In the genomic region with DNA sequence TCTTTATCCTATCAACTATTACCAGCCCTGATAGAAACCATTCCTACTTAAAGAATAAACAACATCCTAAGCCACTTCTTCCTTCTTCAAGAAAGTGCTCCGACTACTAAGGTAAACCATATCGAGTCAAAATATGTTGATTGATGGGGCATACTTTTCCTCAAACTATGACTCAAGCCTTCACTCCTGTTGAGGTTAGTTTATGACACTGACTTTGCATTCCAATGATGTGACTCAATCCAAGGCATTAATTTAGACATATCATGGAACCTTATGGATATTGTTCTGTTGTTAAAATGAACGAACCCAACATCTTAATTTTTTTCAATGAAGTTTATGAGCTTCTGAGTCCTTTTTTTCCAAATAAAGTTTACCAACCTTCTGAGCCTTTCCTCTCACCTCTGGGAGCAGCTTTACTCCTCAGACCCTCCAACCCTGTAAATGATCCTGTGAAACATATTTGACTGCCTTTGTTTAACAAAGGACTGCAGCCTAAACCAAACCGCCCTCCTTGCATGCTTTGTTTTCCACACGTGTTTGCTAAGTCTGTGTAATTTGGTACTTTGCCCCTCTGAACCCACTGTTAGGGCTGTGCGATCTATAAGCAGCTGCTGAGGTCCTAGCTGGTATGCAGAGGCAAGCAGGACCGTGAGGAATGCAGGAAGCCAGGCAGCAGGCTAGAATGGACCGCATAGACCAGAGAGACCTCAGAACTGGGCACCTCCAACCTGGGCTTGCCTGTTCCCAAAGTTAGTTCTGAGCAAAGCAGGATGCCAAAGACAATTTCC, we compare ENCODE assay signal across 20 mouse cellular contexts.
A peak's percentile ranks its signal among the peaks of the same experiment; 100 is the strongest.
DNase-seq lines count a peak whose midpoint lies in the region; ATAC-seq and TF ChIP-seq lines count a peak whose summit lies in the region.
"Had no signal": no experiment of that assay in that cellular context is flagged by ENCODE, and none has a peak within 500 bp of the region (broad histone marks: within the 10 kb centered on the region; RNA-seq: fewer than 3 reads in every experiment).

No protein-coding gene starts in this region.

- no peak for TF ChIP-seq CTCF in intestine, postnatal 0 days (IDR thresholded peaks at IDR 0.05; ENCODE audit: low read depth)
- TF ChIP-seq CTCF in liver, embryonic 14.5 days (IDR thresholded peaks at IDR 0.05; ENCODE audit: low read depth), result no peak

- no peak overlapping the region for H3K27ac ChIP-seq in intestine, embryonic 14.5 days (ENCODE audit: low read depth)
- no peak overlapping the region for H3K27ac ChIP-seq in intestine, postnatal 0 days (ENCODE audit: low read depth, low read length)
- H3K27ac ChIP-seq in embryonic facial prominence, embryonic 11.5 days (replicated peaks; ENCODE audit: low read depth, low read length), result no peak overlapping the region
- H3K27ac ChIP-seq in limb, embryonic 11.5 days (replicated peaks; ENCODE audit: low read depth, low read length), result no peak overlapping the region
- no peak overlapping the region for H3K27ac ChIP-seq in liver, embryonic 14.5 days
- no peak overlapping the region for H3K27ac ChIP-seq in forebrain, embryonic 13.5 days
- H3K27ac ChIP-seq: gastrocnemius, adult 2 months; hindbrain, embryonic 10.5 days; liver, embryonic 15.5 days had no signal

- no peaks in the 10 kb centered on the region for H3K27me3 ChIP-seq in intestine, embryonic 14.5 days (replicated peaks; ENCODE audit: control insufficient read depth, insufficient read depth, low read length)
- no peaks in the 10 kb centered on the region for H3K27me3 ChIP-seq in intestine, postnatal 0 days (replicated peaks; ENCODE audit: control insufficient read depth, insufficient read depth, low read length)
- no peaks in the 10 kb centered on the region for H3K27me3 ChIP-seq in embryonic facial prominence, embryonic 11.5 days (ENCODE audit: control insufficient read depth, insufficient read depth, low read length)
- no peaks in the 10 kb centered on the region for H3K27me3 ChIP-seq in limb, embryonic 11.5 days (ENCODE audit: control insufficient read depth, insufficient read depth, low read length)
- H3K27me3 ChIP-seq in liver, embryonic 14.5 days (ENCODE audit: control insufficient read depth, insufficient read depth, low read length), result no peaks in the 10 kb centered on the region
- H3K27me3 ChIP-seq in forebrain, embryonic 13.5 days, result no peaks in the 10 kb centered on the region
- H3K27me3 ChIP-seq: liver, embryonic 15.5 days had no signal

- 0 out of 2 replicates have a peak, but pooled peaks have one; percentile 60 for ATAC-seq in intestine, embryonic 14.5 days (replicated peaks; ENCODE audit: low FRiP score, low TSS enrichment, low read depth)
- no peak for ATAC-seq in intestine, postnatal 0 days
- 0 out of 2 replicates have a peak, but pooled peaks have one; percentile 18 for ATAC-seq in embryonic facial prominence, embryonic 11.5 days (replicated peaks; ENCODE audit: insufficient number of reproducible peaks, low FRiP score, low TSS enrichment, low read depth)
- ATAC-seq in limb, embryonic 11.5 days (ENCODE audit: insufficient number of reproducible peaks, low FRiP score, low TSS enrichment, low read depth), result 0 out of 2 replicates have a peak, but pooled peaks have one; percentile 11
- 0 out of 2 replicates have a peak, but pooled peaks have one; percentile 15 for ATAC-seq in liver, embryonic 14.5 days (ENCODE audit: insufficient read depth)
- no peak for ATAC-seq in forebrain, embryonic 13.5 days
- ATAC-seq: Patski had no signal

- no peaks in the 10 kb centered on the region for H3K9me3 ChIP-seq in intestine, embryonic 14.5 days (ENCODE audit: control insufficient read depth, low read length)
- no peaks in the 10 kb centered on the region for H3K9me3 ChIP-seq in intestine, postnatal 0 days (ENCODE audit: control insufficient read depth)
- H3K9me3 ChIP-seq in embryonic facial prominence, embryonic 11.5 days (replicated peaks; ENCODE audit: control insufficient read depth, low read length), result no peaks in the 10 kb centered on the region
- H3K9me3 ChIP-seq in limb, embryonic 11.5 days (ENCODE audit: control insufficient read depth, low read length), result no peaks in the 10 kb centered on the region
- H3K9me3 ChIP-seq in liver, embryonic 14.5 days (ENCODE audit: control insufficient read depth, low read length), result no peaks in the 10 kb centered on the region
- no peaks in the 10 kb centered on the region for H3K9me3 ChIP-seq in forebrain, embryonic 13.5 days (replicated peaks)
- H3K9me3 ChIP-seq: hindbrain, embryonic 10.5 days; liver, embryonic 15.5 days had no signal

- H3K4me1 ChIP-seq in intestine, embryonic 14.5 days (replicated peaks; ENCODE audit: control insufficient read depth, insufficient read depth, low read length), result peaks cover 5% of the 10 kb centered on the region; the same call in 1 of the 2 replicates
- H3K4me1 ChIP-seq in intestine, postnatal 0 days (replicated peaks; ENCODE audit: control insufficient read depth, insufficient read depth, low read length), result no peaks in the 10 kb centered on the region
- H3K4me1 ChIP-seq in embryonic facial prominence, embryonic 11.5 days (ENCODE audit: control insufficient read depth, insufficient read depth, low read length), result no peaks in the 10 kb centered on the region; the same call in 1 of the 2 replicates
- peaks cover 29% of the 10 kb centered on the region for H3K4me1 ChIP-seq in limb, embryonic 11.5 days (ENCODE audit: control insufficient read depth, insufficient read depth, low read length)
- no peaks in the 10 kb centered on the region for H3K4me1 ChIP-seq in liver, embryonic 14.5 days (replicated peaks; ENCODE audit: control insufficient read depth in 2 of 2, insufficient read depth in 2 of 2, low read length in 1 of 2)
- no peaks in the 10 kb centered on the region for H3K4me1 ChIP-seq in forebrain, embryonic 13.5 days
- H3K4me1 ChIP-seq: hindbrain, embryonic 10.5 days; liver, embryonic 15.5 days had no signal

- no peak for TF ChIP-seq EP300 in liver, embryonic 14.5 days (IDR thresholded peaks at IDR 0.05; ENCODE audit: low read depth)

- peak; percentile 52 for DNase-seq in intestine, embryonic 14.5 days (ENCODE audit: low spot score)
- no peak for DNase-seq in embryonic facial prominence, embryonic 11.5 days (ENCODE audit: low spot score)
- DNase-seq in limb, embryonic 11.5 days (ENCODE audit: low spot score), result peak; percentile 41
- no peak for DNase-seq in liver, embryonic 14.5 days (ENCODE audit: low read depth in 3 of 3, low spot score in 3 of 3)
- DNase-seq in right cerebral cortex, postnatal 4 days, result no peak
- no peak for DNase-seq in layer of hippocampus, postnatal 36 days
- DNase-seq: adrenal gland, postnatal 36 days; cerebellum, adult 9-10 months; gastrocnemius, adult 2 months; kidney, adult 9 months; kidney, postnatal 14 days; lung, postnatal 14 days; thymus, adult 18-20 months; thymus, postnatal 36 days had no signal

- H3K4me3 ChIP-seq in intestine, embryonic 14.5 days (ENCODE audit: low read depth, low read length), result no peak overlapping the region
- H3K4me3 ChIP-seq in intestine, postnatal 0 days (ENCODE audit: low read depth, low read length), result no peak overlapping the region
- no peak overlapping the region for H3K4me3 ChIP-seq in embryonic facial prominence, embryonic 11.5 days (ENCODE audit: low read depth, low read length)
- H3K4me3 ChIP-seq in limb, embryonic 11.5 days (ENCODE audit: low read depth, low read length), result no peak overlapping the region
- no peak overlapping the region for H3K4me3 ChIP-seq in liver, embryonic 14.5 days (ENCODE audit: insufficient read depth in 1 of 2, low read depth in 2 of 2, low read length in 2 of 2)
- no peak overlapping the region for H3K4me3 ChIP-seq in forebrain, embryonic 13.5 days
- H3K4me3 ChIP-seq: gastrocnemius, adult 2 months; hindbrain, embryonic 10.5 days; liver, embryonic 15.5 days had no signal

- no peak overlapping the region for H3K9ac ChIP-seq in intestine, embryonic 14.5 days (ENCODE audit: low read length)
- H3K9ac ChIP-seq in intestine, postnatal 0 days (ENCODE audit: low read depth, low read length), result no peak overlapping the region
- H3K9ac ChIP-seq in embryonic facial prominence, embryonic 11.5 days (replicated peaks; ENCODE audit: low read length), result no peak overlapping the region
- no peak overlapping the region for H3K9ac ChIP-seq in limb, embryonic 11.5 days (ENCODE audit: low read length)
- H3K9ac ChIP-seq in liver, embryonic 14.5 days (replicated peaks), result no peak overlapping the region
- H3K9ac ChIP-seq in forebrain, embryonic 13.5 days, result no peak overlapping the region
- H3K9ac ChIP-seq: liver, embryonic 15.5 days had no signal

- H3K36me3 ChIP-seq in intestine, embryonic 14.5 days (ENCODE audit: control insufficient read depth, insufficient read depth, low read length), result no peaks in the 10 kb centered on the region
- no peaks in the 10 kb centered on the region for H3K36me3 ChIP-seq in intestine, postnatal 0 days (ENCODE audit: control insufficient read depth, insufficient read depth)
- no peaks in the 10 kb centered on the region for H3K36me3 ChIP-seq in embryonic facial prominence, embryonic 11.5 days (replicated peaks; ENCODE audit: control insufficient read depth, insufficient read depth, low read depth, low read length)
- H3K36me3 ChIP-seq in limb, embryonic 11.5 days (ENCODE audit: control insufficient read depth, insufficient read depth, low read length), result no peaks in the 10 kb centered on the region
- H3K36me3 ChIP-seq in liver, embryonic 14.5 days (replicated peaks; ENCODE audit: control insufficient read depth, insufficient read depth, low read depth), result no peaks in the 10 kb centered on the region
- no peaks in the 10 kb centered on the region for H3K36me3 ChIP-seq in forebrain, embryonic 13.5 days (ENCODE audit: poor library complexity, severe bottlenecking)
- H3K36me3 ChIP-seq: hindbrain, embryonic 10.5 days; liver, embryonic 15.5 days had no signal

- WGBS in intestine, embryonic 14.5 days, result 26% methylated on average over 8 of the region's 8 CpGs
- WGBS in intestine, postnatal 0 days, result 22% methylated on average over 8 of the region's 8 CpGs
- WGBS in embryonic facial prominence, embryonic 11.5 days, result 54% methylated on average over 8 of the region's 8 CpGs
- WGBS in limb, embryonic 11.5 days, result 61% methylated on average over 8 of the region's 8 CpGs
- WGBS in liver, embryonic 14.5 days (ENCODE audit: insufficient replicate concordance), result 53% methylated on average over 8 of the region's 8 CpGs
- 78% methylated on average over 8 of the region's 8 CpGs for WGBS in forebrain, embryonic 13.5 days

- H3K4me2 ChIP-seq in intestine, embryonic 14.5 days (ENCODE audit: low read length), result no peak overlapping the region
- H3K4me2 ChIP-seq in intestine, postnatal 0 days (replicated peaks; ENCODE audit: low read depth), result no peak overlapping the region
- no peak overlapping the region for H3K4me2 ChIP-seq in embryonic facial prominence, embryonic 11.5 days (ENCODE audit: low read depth, low read length)
- no peak overlapping the region for H3K4me2 ChIP-seq in limb, embryonic 11.5 days (ENCODE audit: low read depth, severe bottlenecking)
- H3K4me2 ChIP-seq in liver, embryonic 14.5 days (ENCODE audit: low read depth), result no peak overlapping the region
- H3K4me2 ChIP-seq in forebrain, embryonic 13.5 days, result no peak overlapping the region
- H3K4me2 ChIP-seq: liver, embryonic 15.5 days; midbrain, embryonic 11.5 days had no signal

Comparison
In these comparisons a context has a peak if more than half of its experiments do, and no peak if none do; other contexts are left out.
1. ATAC-seq: peak in intestine, embryonic 14.5 days (single experiment), embryonic facial prominence, embryonic 11.5 days (single experiment), limb, embryonic 11.5 days (single experiment) and liver, embryonic 14.5 days (single experiment); none in intestine, postnatal 0 days (single experiment) and forebrain, embryonic 13.5 days (single experiment).
2. DNase-seq: peak in intestine, embryonic 14.5 days (single experiment) and limb, embryonic 11.5 days (single experiment); none in embryonic facial prominence, embryonic 11.5 days (single experiment), liver, embryonic 14.5 days (0 of 3), right cerebral cortex, postnatal 4 days (single experiment) and layer of hippocampus, postnatal 36 days (0 of 2).